Mouse (Mus musculus): ENCODE data around the gene Gm12258. TPM values are rescaled to one million over a fixed set of nuclear protein-coding genes. Genes with fewer than 3 reads are reported as not detected.
"Not testable (repeated sequence)": the region's sequence is repeated elsewhere in the genome, so short reads cannot be mapped to it uniquely, and the experiment has no call there.

Gm12258 gene
- total RNA-seq (2021), result 1 to 10 TPM; 3.3 to 3.6 TPM
- long read RNA-seq, experiment 1, full-length matches to known transcripts, result 2 of 4 reads
- long read RNA-seq, experiment 1, partial matches to known transcripts, result 0 of 4 reads
- long read RNA-seq, experiment 1, other reads (novel, unspliced or antisense), result 2 of 4 reads
- long read RNA-seq, experiment 2, full-length matches to known transcripts, result 3 of 3 reads
- long read RNA-seq, experiment 2, partial matches to known transcripts, result 0 of 3 reads
- long read RNA-seq, experiment 2, other reads (novel, unspliced or antisense), result 0 of 3 reads

GRCm38 (mm10) chr11:58846919-58847461 lies at the start of gene Gm12258:
Gene Gm12258 (plus strand): TSS chr11:58847158.
- peak; percentile 87 for DNase-seq

- no peak for DNase-seq
These were observed 47.2 kb upstream of the Gm12258 start for GRCm38 (mm10) chr11:58799747-58800146.

GRCm38 (mm10) chr11:58801558-58802228 lies 45.3 kb upstream of the Gm12258 start, which contains the start of gene Fam183b:
Gene Fam183b (minus strand): TSS chr11:58801960.
- DNase-seq, result peak in 1 of 2 experiments; percentile 7

- DNase-seq, result no peak
These were observed 43.1 kb upstream of the Gm12258 start for GRCm38 (mm10) chr11:58803871-58804270.

GRCm38 (mm10) chr11:58804393-58804792 lies 42.6 kb upstream of the Gm12258 start:
- DNase-seq, result no peak

GRCm38 (mm10) chr11:58812001-58812400 lies 35.0 kb upstream of the Gm12258 start:
- no peak for DNase-seq

- not testable (repeated sequence) for DNase-seq
These were observed 32.3 kb upstream of the Gm12258 start, which contains the start of gene Olfr313 for GRCm38 (mm10) chr11:58814700-58815099. Gene Olfr313 (plus strand): TSS chr11:58815000.

- no peak for DNase-seq
These were observed 31.3 kb upstream of the Gm12258 start for GRCm38 (mm10) chr11:58815676-58816075.

- not testable (repeated sequence) for DNase-seq
These were observed 18.0 kb upstream of the Gm12258 start, which contains the start of gene Olfr312 for GRCm38 (mm10) chr11:58828937-58829336. Gene Olfr312 (plus strand): TSS chr11:58829237.

GRCm38 (mm10) chr11:58829764-58830163 lies 17.2 kb upstream of the Gm12258 start:
- DNase-seq, result no peak

GRCm38 (mm10) chr11:58832541-58832940 lies 14.4 kb upstream of the Gm12258 start:
- DNase-seq, result not testable (repeated sequence)

- not testable (repeated sequence) for DNase-seq
These were observed 8.0 kb upstream of the Gm12258 start, which contains the start of gene Olfr311 for GRCm38 (mm10) chr11:58838951-58839350. Gene Olfr311 (plus strand): TSS chr11:58839251.

GRCm38 (mm10) chr11:58847636-58848035 lies 678 bp downstream of the Gm12258 start:
- no peak for DNase-seq

- no peak for DNase-seq
These were observed 2.8 kb downstream of the Gm12258 start for GRCm38 (mm10) chr11:58849731-58850130.

GRCm38 (mm10) chr11:58860744-58861143 lies 13.8 kb downstream of the Gm12258 start:
- DNase-seq, result no peak

GRCm38 (mm10) chr11:58867039-58867953 lies 20.3 kb downstream of the Gm12258 start, which contains the start of gene 2810021J22Rik:
Gene 2810021J22Rik (plus strand): TSS chr11:58867216.
- peak; percentile 85 to 89 for DNase-seq

- DNase-seq, result no peak
These were observed 21.0 kb downstream of the Gm12258 start for GRCm38 (mm10) chr11:58867954-58868330.

- peak; percentile 11 to 34 for DNase-seq
These were observed 24.0 kb downstream of the Gm12258 start for GRCm38 (mm10) chr11:58870961-58871360.

GRCm38 (mm10) chr11:58883756-58884155 lies 36.8 kb downstream of the Gm12258 start:
- no peak for DNase-seq

- DNase-seq, result no peak
These were observed 43.6 kb downstream of the Gm12258 start for GRCm38 (mm10) chr11:58890511-58890910.

- DNase-seq, result no peak
These were observed 47.5 kb downstream of the Gm12258 start for GRCm38 (mm10) chr11:58894456-58894855.

GRCm38 (mm10) chr11:58897485-58897884 lies 50.5 kb downstream of the Gm12258 start:
- DNase-seq, result no peak
